Mouse (Mus musculus) heart, postnatal 14 days (tissue): ENCODE data around the gene 5031439G07Rik. TPM values are rescaled to one million over a fixed set of nuclear protein-coding genes. Genes with fewer than 3 reads are reported as not detected.

ENCODE experiments used
- DNase-seq, 2 experiments: peaks; one replicate each; pipeline ENCODE4 v3.0.0; 2021 to 2022
- intact Hi-C: fragments of 180-260 bp; cut with DNase I; formaldehyde crosslinking; loops from one replicate; pipeline ENCODE4 v1.15.1; 2025
- total RNA-seq, 2 experiments: library from RNA; stranded (reverse); gene quantifications; 2 replicates each; pipeline ENCODE4 v1.2.3; 2021

Gene 5031439G07Rik
- total RNA-seq, 2 experiments from 2014 or later: 20.6 to 21.9 TPM

DNA sequence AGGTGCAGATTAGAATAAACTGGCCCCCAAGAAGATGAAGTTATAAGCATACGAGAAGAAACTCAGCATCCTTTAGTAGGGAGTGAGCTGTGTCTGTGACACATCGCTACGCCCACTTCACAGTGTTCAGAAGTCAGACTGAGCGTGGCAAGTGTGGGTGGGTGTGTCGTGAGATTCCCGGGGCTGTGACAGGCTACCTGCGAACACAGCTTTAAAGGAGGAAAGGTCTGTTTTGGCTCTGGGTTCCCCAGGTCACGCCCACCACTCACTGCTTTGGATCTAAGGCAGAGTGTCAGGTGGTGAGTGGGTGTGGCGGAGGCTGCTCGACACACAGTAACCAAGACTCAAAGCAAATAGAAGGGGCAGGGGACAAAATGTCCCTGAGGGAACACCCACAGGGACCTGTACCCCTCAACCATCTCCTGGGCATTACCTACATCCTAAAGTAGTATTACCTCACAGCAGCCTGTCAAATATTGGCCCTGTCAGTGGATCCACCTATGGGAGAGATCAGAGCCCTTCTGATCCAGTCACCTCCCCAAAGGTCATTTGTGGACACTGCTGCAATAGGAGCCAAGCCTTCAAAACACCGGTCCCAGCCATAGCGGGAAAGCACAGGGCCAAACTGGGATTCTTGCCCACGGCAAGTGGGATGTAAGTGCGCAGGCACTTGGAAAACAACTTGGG lies 9.6 kb upstream of the 5031439G07Rik start:
- intact Hi-C loops: no loop called here
- DNase-seq: no peak

DNA sequence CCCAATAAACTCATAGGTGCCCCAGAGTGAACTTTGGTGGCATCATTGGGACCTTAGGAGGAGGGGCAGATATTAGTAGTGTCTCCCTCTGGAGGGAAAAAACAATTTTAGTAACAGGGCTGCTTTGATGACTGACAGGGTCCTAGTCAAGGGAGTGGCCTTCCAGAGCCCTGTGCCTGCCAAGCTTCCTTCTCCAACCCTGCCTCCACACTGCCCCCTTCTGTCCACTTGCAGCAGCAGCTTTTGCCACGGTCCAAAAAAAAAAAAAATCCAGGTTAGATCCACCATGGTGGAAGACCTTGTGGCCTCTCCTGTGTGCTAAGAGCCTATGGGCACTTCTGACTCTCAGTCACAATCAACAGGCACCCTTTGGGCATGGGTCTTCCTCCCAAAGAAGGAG lies 7.6 kb upstream of the 5031439G07Rik start:
- intact Hi-C loops: no loop called here
- DNase-seq: peak; percentile 71 to 82

DNA sequence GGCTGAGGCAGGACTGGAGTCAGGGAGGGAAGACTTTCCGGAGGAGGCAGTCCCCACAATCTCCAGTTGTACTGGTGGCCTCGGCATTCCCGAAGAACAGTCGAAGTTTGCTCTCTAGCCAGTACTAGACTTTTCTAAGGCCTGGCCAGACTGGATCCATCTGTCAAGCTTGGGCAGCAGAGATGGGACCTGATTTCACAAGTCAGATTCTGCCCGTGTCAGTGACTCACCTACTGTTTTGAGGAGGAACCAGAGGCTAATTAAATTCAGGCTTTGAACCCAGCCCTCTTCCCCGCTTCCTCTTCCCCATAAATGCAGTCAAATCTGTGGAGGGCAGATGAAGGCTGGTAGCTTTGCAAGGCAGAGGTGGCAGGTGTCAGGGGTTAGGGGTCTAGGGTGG lies 6.7 kb upstream of the 5031439G07Rik start:
- intact Hi-C loops: no loop called here
- no peak for DNase-seq

DNA sequence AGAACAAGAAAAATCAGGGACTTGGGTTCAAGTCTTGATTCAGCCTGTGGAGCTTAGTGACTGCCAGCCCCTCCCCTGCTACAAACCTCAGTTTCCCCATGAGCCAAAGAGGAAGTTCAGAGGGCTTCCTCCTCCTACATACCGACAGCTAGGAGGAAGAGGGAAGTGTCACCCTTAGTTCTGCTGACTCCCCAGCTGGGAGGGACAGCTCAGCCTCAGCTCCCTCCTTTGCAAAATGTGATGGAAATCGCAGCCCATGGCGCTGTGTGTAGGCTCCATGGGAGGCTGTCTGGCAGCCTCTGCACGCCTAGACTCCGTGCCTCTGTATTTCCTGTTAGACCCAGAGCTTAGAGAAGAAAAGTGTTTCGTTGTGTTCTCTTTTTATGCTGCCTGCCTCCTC lies 6.1 kb upstream of the 5031439G07Rik start:
- intact Hi-C loops: no loop called here
- no peak for DNase-seq

DNA sequence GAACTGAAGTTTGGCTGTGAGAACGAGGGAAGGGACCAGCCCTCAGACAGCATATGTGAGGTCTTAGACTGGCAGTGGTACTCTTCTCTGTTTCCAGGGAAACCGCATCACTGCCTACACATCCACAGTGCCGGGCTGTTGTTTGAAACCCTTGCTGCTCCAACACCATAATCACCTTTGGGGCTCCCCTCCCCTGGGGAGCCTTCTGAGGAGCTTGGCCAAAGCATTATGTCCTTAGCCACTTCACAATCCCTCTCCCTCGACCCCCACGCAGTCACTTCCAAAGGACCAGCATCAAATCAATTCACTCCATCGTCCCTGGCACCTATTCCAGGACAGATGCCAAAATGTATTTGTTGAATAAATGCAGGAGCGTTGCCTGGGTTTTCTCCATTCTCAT lies 1.4 kb upstream of the 5031439G07Rik start:
- DNase-seq: no peak
- intact Hi-C loops: loop anchor here (5.0 kb wide), 1 partner anchor 62 kb away; no protein-coding TSS in a partner anchor

DNA sequence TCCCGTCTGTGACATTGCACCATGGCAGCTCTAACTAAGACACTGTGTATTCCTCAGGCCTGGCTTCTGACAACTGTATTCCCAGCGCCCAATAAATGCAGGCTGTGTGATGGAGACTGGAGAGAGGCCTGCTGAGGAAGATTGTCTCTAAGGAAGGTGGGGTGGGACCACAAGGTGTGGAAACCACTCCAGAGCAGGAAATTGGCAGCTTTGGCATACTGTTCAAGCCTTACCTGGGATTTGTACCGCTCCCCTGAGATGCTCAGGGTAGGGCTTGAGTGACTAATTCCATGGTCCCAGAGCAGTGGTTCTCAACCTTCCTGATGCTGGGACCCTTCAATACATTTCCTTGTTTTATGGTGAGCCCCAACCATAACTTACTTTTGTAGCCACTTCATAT lies 747 bp upstream of the 5031439G07Rik start:
- no peak for DNase-seq
- intact Hi-C loops: loop anchor here (5.0 kb wide), 1 partner anchor 62 kb away; no protein-coding TSS in a partner anchor

DNA sequence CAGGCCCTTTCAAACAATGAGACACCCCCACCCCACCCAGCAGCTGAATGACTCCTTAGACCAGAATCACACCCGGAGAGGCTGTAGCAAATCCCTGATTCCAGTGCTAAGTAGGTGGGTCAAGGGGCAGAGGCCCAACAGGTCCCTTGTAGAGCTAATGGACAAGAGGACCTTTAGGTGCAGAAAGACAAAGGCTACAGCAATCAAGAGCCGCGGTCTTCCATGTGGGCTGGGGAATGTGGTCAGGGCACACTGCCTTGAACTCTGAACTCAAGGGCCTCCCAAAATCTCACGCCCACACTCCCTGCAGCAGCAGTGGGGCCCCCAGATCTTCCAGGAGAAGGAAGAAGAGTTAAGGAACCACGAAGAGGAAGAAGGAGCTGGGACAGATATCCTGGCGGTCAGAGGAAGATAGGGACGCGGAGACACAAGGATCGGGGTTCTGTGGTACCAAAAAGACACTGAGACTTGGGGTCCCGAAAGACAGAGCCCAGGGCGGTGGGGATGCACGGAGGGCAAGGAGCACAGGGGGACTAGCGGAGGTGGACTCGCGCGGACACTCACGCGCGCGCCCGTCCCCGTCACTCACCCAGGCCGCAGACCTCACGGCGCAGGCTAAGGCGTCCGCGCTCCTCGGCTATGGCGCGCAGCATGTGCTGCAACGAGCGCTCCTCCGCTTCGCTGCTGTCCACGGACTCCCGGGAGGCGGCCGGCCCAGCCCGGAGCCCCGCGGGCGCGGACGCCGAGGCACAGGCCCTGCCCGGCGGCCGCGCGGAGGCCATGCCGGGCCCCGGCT lies 1.1 kb downstream of the 5031439G07Rik start:
- no peak for DNase-seq
- intact Hi-C loops: loop anchor here (5.0 kb wide), 1 partner anchor 60 kb away; no protein-coding TSS in a partner anchor

DNA sequence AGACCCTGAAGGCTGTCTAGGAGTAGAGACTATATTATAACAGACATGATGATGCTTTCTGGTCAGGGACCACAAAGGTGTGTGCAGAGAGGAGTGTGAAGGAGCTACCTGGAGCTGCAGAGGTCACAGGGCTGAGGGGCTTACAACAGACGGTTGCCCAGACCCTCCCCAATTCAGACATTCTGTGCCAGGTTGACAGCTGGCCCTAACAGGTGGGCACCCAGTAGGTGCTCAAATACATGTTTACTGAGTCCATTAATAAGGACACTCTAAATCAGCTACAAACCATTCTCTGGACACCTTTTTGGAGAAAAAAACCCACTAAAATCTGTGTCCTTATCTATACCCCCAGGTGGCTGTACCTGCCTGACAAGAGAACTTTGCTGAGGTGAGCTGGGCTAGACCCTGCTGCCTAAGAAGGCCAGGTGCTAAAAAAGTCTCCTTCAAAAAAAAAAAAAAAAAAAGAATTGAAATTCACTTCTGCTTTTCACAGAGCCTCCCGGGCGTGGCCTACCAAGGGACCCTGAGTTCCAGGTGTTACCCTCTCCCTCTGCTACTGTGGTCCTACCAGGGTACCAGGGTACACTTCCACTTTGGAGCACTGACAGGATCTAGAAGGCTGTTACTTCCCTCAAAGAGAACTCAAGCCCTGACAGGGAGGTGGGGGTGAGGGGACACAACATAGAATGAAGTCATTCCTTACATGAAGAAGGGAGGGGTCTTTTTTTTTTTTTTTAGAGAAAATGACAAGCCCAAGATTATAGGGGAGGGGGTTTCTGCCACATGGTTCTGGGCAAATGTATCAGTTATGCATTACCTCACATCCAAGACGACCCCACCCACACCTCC lies 2.0 kb downstream of the 5031439G07Rik start:
- intact Hi-C loops: loop anchor here (5.0 kb wide), 1 partner anchor 59 kb away; no protein-coding TSS in a partner anchor
- DNase-seq: no peak

DNA sequence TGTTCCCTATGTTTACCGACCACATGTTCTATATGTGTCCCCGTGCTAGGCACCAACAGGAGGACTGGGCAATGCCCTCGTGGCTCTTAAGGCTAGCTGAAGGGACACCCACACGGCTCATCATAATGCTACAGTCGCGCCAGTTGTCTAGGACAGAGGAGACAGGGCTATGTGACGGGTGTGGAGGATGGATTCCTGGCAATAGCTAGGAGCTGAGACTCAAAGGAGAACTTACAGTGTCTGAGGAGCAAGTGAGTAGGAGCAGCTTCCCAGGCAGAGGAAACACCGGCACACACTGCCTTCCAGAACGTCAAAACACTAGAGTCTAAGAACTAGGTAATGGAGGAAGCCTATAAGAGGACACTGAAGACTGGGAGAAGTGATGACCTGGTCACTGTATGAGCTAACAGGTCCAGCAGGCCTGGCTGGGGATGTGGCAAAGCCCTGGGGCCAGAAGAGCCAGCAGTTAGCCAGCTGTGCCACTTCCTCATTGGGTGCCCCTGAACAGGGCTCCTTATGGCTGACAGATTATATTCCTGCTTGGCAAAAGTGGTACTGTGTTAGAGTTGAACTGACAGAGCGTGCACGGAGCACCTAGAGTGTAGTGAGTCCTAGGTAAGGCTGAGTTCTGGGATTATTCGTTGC lies 2.7 kb downstream of the 5031439G07Rik start:
- DNase-seq: no peak
- intact Hi-C loops: loop anchor here (5.0 kb wide), 1 partner anchor 58 kb away; no protein-coding TSS in a partner anchor

DNA sequence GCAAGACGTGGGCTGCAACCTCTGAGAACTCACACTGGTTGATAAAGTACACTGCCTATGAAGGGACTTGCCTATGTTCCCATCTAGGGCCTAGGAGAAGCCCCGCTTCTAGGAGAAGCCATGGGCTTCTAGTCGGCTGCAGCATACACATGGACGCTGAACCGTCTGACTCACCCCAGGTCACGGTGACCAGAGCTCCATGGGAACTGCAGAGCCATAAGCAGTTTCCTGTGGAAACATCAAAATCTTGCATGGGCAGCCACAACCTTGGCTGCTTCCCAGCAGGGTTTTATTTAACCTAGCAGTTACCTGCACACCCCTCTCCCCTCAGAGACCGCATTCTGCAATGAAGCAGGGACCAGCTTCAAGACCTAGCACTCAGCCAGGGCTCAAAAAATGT lies 4.6 kb downstream of the 5031439G07Rik start:
- intact Hi-C loops: no loop called here
- no peak for DNase-seq

DNA sequence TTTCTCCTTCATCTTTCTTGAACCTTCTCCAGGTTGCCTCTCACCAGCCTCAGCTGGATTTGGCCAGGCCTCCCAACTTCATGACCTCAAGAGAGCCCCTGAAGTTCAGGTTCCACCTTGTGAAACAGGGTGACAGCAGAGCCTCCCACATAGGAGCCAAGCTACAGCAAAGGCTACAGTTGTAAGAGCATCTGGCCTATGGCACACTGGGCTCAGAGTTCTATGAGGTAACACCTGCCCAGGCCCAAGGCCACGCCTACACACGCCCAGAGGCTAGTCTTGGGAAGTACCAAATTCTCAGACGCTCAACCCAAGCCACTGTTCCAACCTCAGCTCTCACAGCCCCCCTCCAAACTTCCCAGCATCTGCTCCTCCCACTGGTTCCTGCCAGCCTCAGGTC lies 5.5 kb downstream of the 5031439G07Rik start:
- intact Hi-C loops: no loop called here

DNA sequence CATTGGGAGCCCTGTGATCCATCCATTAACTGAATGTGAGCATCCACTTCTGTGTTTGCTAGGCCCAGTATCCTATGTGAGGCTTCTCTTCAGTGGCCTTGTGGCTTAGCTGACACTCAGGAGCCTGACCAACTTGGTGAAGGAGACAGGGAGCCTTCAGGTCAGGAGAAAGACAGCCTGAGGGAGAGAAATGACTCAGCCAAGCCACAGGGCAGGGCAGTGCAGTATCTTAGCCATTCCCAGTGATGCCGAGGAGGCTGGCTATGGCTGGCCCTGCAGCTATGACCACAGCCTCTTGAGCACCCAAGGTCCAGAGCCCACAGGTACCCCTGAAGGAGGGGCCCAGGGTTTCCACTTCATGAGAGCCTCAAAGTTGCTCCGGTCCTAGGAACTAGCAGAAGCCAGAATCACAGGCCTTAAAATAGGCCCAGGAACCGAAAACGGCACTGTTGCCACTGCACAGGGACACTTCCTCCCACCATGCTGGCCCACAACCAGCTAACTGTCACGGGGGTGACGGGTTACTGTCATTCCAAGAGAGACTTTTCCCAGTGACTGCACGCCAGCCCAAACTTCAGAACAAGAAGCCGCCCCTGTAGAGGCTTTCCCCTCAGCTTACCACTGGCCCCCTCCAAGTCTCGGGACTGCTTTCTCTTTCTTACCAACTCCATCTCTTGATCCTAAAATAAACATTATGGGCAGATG lies 6.6 kb downstream of the 5031439G07Rik start:
- intact Hi-C loops: no loop called here
- DNase-seq: no peak

More for the DNA sequence above, 5.5 kb downstream of the 5031439G07Rik start:
- DNase-seq: no peak

DNA sequence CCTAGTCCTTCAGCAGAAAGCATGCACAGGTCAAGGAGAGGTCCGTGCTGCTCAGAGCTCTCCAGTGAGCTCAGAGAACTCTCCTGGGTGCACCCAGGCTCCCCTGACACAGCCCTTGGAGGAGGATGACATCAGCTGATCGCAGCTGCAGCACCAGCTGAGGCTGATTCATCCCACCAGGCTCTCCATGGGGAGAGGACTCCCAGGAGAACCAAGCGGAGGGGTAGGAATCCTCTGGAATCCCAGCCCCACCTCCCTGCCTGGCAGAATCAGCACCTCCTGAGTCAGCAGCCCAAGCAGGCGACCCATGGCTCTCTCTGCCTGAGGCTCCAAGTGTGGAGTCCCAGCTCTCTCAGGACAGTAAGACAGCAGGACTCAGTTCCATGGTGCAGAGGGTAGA lies 12.6 kb downstream of the 5031439G07Rik start:
- DNase-seq: peak in 1 of 2 experiments; percentile 19
- intact Hi-C loops: no loop called here

DNA sequence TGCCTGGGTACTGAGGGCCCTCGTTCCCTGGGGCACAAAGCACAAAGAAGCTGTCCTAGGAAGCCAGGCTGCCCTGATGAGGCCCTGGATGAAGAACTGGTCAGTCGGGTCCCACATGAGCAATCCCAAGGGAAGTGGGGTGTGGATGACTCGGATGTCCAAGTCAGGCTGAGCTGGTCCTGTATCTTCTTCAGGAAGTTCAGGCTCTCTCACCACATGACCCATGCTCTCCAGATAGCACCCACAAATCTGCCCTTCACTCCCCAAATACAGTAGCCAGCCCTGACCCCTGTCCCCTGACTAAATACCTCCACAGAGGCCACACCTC lies 14.8 kb downstream of the 5031439G07Rik start:
- intact Hi-C loops: no loop called here
- DNase-seq: no peak

DNA sequence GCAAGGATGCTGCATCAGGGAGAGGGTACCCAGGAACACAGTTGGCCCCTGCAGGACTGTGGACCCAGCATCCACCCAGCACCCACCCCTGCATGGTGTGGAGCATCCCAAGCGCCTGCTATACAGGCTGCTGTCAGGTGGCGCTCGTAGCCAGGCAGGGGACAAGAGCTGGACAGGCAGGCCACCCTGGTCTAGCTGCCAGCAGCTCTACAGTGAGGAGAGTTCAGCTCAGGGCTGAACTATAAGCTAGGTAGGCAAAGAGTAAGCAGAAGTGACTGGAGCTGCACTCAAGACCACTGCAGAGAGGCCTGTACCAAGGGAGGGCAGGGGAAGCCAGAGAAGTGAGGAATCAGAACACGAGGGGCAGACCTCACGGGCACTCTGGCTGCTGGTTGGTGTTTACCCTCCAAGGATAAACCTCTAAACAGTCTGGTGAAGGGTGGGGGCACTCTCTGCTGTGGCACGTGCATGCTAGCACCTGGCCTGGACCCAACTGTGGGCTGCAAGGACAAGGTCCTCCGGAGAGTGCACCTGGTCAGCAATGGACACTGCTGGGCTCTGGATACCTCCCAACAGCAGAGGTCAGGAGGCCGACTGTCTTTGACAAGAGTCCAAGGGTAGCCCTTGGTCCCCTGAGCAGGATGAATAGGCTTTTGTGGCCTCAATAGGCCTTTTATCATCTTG lies 15.3 kb downstream of the 5031439G07Rik start:
- DNase-seq: no peak

DNA sequence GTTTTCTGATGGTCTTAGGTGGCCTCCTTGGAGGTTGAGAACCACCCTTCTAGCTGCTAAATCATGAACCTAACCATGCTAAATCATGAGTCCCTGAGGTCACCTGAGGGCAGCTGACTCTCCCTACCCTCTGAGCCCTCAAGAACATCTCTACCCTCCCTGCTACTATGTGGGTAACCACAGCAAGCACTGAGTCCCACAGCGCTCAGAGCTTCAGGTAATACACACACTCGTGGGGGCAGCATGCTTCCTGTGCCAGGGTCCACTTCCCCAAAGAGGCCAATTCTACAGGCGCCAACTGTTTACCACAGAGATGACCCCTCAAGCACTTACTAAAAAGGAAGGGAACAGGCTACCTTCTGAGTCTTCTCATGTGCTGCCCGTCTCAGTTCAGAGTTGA lies 19.8 kb downstream of the 5031439G07Rik start:
- DNase-seq: no peak
- intact Hi-C loops: no loop called here

More for the DNA sequence above, 15.3 kb downstream of the 5031439G07Rik start:
- intact Hi-C loops: no loop called here

DNA sequence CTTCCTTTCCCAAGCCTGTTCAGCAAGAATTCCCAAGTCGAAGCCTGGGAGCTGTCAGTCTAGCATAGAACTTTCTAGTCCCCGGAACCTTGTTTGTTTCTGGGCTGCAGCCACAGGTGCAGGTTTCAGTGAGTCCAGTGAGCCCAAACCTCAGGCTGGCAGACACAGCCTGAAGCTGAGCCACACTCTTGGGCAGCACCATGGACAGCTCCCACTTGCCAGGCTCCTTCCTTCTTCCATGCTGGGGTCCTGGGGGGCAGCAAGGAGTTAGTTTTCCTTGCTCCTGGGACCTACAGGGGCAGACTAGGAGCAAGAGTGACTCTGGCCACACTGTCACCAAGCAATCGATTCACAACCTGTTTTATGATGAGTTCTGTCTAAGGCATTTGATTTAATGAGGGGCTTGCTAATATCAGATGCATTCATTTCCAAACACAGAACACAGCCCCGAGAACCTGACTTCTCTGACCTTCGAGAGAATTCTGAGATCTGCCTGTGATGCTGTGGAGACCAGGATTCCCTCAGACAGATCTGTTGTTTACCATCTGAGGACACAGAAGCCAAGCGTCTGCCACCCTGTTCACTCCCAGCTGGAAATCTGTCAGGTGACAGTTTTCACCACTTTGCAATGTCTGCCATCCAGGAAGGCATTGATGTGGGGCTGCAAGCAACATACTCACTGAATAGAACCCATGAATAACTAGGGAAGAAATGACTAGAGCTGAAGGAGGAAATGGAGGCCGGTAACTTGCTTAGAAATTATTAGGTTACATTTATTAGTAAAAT lies 22.6 kb downstream of the 5031439G07Rik start:
- DNase-seq: peak; percentile 68 to 72

DNA sequence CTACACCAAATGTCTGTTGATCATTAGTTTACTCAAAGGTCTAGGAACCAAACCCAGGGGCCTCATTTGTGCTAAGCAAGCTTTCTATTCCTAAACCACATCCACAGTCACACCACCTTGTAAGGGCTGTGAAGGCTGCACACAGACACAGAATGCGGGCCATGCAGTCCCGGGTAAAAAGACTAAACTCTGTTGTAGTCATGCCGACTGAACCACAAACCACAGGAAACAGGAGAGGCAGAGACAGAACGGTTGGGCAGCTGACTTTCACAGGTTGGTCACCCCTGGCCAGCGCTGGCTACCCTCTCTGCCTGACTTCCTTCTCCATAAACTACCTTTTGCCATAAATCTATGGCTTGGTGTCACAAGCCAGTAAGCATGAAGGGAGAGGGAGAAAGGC lies 23.6 kb downstream of the 5031439G07Rik start:
- no peak for DNase-seq
- intact Hi-C loops: no loop called here

More for the DNA sequence above, 22.6 kb downstream of the 5031439G07Rik start:
- intact Hi-C loops: no loop called here
